8 mouse cellular contexts compared by ENCODE assay signal in genomic region chr14:54572790-54573736, GRCm38 (mm10). TPM values are rescaled to one million over a fixed set of nuclear protein-coding genes. Genes with fewer than 3 reads are reported as not detected.
DNase-seq lines count a peak whose midpoint lies in the region; ATAC-seq and TF ChIP-seq lines count a peak whose summit lies in the region.

No protein-coding gene starts in this region.

- H3K4me3 ChIP-seq in heart, postnatal 0 days (ENCODE audit: low read depth, low read length), result peak overlapping the region; percentile 8
- peak overlapping the region; percentile 81 for H3K4me3 ChIP-seq in limb, embryonic 11.5 days (ENCODE audit: low read depth, low read length)
- H3K4me3 ChIP-seq in midbrain, embryonic 15.5 days, result 0 out of 2 replicates have a peak overlapping the region, but pooled peaks have one; percentile 1

- peak; percentile 53 for ATAC-seq in heart, postnatal 0 days (ENCODE audit: insufficient read depth, low read depth)
- ATAC-seq in limb, embryonic 11.5 days (ENCODE audit: insufficient number of reproducible peaks, low FRiP score, low TSS enrichment, low read depth), result no peak
- peak; percentile 21; the same call in 1 of the 2 replicates for ATAC-seq in midbrain, embryonic 15.5 days (replicated peaks)

- TF ChIP-seq CTCF in heart, postnatal 0 days (IDR thresholded peaks at IDR 0.05; ENCODE audit: low read depth), result no peak

- peak overlapping the region; percentile 90 for H3K27ac ChIP-seq in heart, postnatal 0 days (ENCODE audit: low read depth)
- 0 out of 2 replicates have a peak overlapping the region, but pooled peaks have one; percentile 30 for H3K27ac ChIP-seq in limb, embryonic 11.5 days (replicated peaks; ENCODE audit: low read depth, low read length)
- no peak overlapping the region for H3K27ac ChIP-seq in midbrain, embryonic 15.5 days

- peak overlapping the region; percentile 88 for H3K4me2 ChIP-seq in heart, postnatal 0 days (ENCODE audit: low read depth, low read length)
- H3K4me2 ChIP-seq in limb, embryonic 11.5 days (ENCODE audit: low read depth, severe bottlenecking), result peak overlapping the region; percentile 90
- peak overlapping the region; percentile 93 for H3K4me2 ChIP-seq in midbrain, embryonic 15.5 days

- H3K4me1 ChIP-seq in heart, postnatal 0 days (ENCODE audit: control insufficient read depth, insufficient read depth), result peaks cover 36% of the 10 kb centered on the region
- peaks cover 31% of the 10 kb centered on the region for H3K4me1 ChIP-seq in limb, embryonic 11.5 days (ENCODE audit: control insufficient read depth, insufficient read depth, low read length)
- peaks cover 41% of the 10 kb centered on the region for H3K4me1 ChIP-seq in midbrain, embryonic 15.5 days

- no peaks in the 10 kb centered on the region for H3K27me3 ChIP-seq in heart, postnatal 0 days (ENCODE audit: control insufficient read depth, insufficient read depth, low read length)
- no peaks in the 10 kb centered on the region for H3K27me3 ChIP-seq in limb, embryonic 11.5 days (ENCODE audit: control insufficient read depth, insufficient read depth, low read length)
- H3K27me3 ChIP-seq in midbrain, embryonic 15.5 days (replicated peaks), result peaks cover 25% of the 10 kb centered on the region

- WGBS in heart, postnatal 0 days, result 9% methylated on average over 13 of the region's 14 CpGs
- 28% methylated on average over 14 of the region's 14 CpGs for WGBS in limb, embryonic 11.5 days
- WGBS in midbrain, embryonic 15.5 days, result 4% methylated on average over 14 of the region's 14 CpGs

- DNase-seq in A20 (ENCODE audit: low read depth, low spot score), result peak; percentile 57
- peak; percentile 74 to 78 for DNase-seq in adrenal gland, postnatal 36 days
- peak; percentile 83 for DNase-seq in heart, postnatal 0 days (ENCODE audit: low spot score)
- peak; percentile 57 for DNase-seq in limb, embryonic 11.5 days (ENCODE audit: low spot score)
- no peak for DNase-seq in layer of hippocampus, adult 11-12 months (ENCODE audit: low spot score)
- DNase-seq in right cerebral cortex, adult 18-20 months, result no peak
- no peak for DNase-seq in thymus, postnatal 36 days

- no peak for TF ChIP-seq EP300 in heart, postnatal 0 days (IDR thresholded peaks at IDR 0.05; ENCODE audit: low read depth)

- H3K9ac ChIP-seq in heart, postnatal 0 days (replicated peaks; ENCODE audit: low read depth, low read length), result peak overlapping the region; percentile 50
- peak overlapping the region; percentile 41; the same call in 1 of the 2 replicates for H3K9ac ChIP-seq in limb, embryonic 11.5 days (ENCODE audit: low read length)
- no peak overlapping the region for H3K9ac ChIP-seq in midbrain, embryonic 15.5 days

- peaks cover 31% of the 10 kb centered on the region for H3K36me3 ChIP-seq in heart, postnatal 0 days (replicated peaks; ENCODE audit: control insufficient read depth, insufficient read depth, low read length)
- peaks cover 20% of the 10 kb centered on the region for H3K36me3 ChIP-seq in limb, embryonic 11.5 days (ENCODE audit: control insufficient read depth, insufficient read depth, low read length)
- no peaks in the 10 kb centered on the region for H3K36me3 ChIP-seq in midbrain, embryonic 15.5 days (replicated peaks)

- H3K9me3 ChIP-seq in heart, postnatal 0 days (replicated peaks; ENCODE audit: control insufficient read depth, low read length), result no peaks in the 10 kb centered on the region
- H3K9me3 ChIP-seq in limb, embryonic 11.5 days (ENCODE audit: control insufficient read depth, low read length), result no peaks in the 10 kb centered on the region
- H3K9me3 ChIP-seq in midbrain, embryonic 15.5 days, result no peaks in the 10 kb centered on the region

RNA-seq across cellular contexts. Expression of gene Ajuba, which starts 4.3 kb away (rescaled TPM):
- total RNA-seq in adrenal gland, postnatal 36 days (2021), result 10 to 100 TPM; 17.5 to 24.8 TPM
- 24.8 and 32.5 TPM in 2 replicates for total RNA-seq in heart, postnatal 0 days (2014; rRNA removed; ENCODE audit: low replicate concordance)
- 9.9 and 11.3 TPM in 2 replicates for polyA plus RNA-seq in heart, postnatal 0 days (2015; fragmentation: Nextera tagmentation; extraction: Ambion mirVana)
- polyA plus RNA-seq in limb, embryonic 11.5 days (2014; fragmentation: Nextera tagmentation; extraction: Ambion mirVana), result 38.5 and 41.8 TPM in 2 replicates
- polyA plus RNA-seq in midbrain, embryonic 15.5 days (2015; fragmentation: Nextera tagmentation; extraction: Ambion mirVana), result 8.7 and 11.2 TPM in 2 replicates

RNA-seq across cellular contexts. Expression of gene Haus4, which starts 18.6 kb away (rescaled TPM):
- 10 to 100 TPM; 22.5 to 27.0 TPM for total RNA-seq in adrenal gland, postnatal 36 days (2021)
- 84.6 and 109 TPM in 2 replicates for total RNA-seq in heart, postnatal 0 days (2014; rRNA removed; ENCODE audit: low replicate concordance)
- 26.3 and 27.0 TPM in 2 replicates for polyA plus RNA-seq in heart, postnatal 0 days (2015; fragmentation: Nextera tagmentation; extraction: Ambion mirVana)
- polyA plus RNA-seq in limb, embryonic 11.5 days (2014; fragmentation: Nextera tagmentation; extraction: Ambion mirVana), result 52.4 and 53.1 TPM in 2 replicates
- polyA plus RNA-seq in midbrain, embryonic 15.5 days (2015; fragmentation: Nextera tagmentation; extraction: Ambion mirVana), result 14.2 and 14.8 TPM in 2 replicates

RNA-seq across cellular contexts. Expression of gene 4931414P19Rik, which starts 32.7 kb away (rescaled TPM):
- 1 to 10 TPM; 4.3 to 6.0 TPM for total RNA-seq in adrenal gland, postnatal 36 days (2021)
- total RNA-seq in heart, postnatal 0 days (2014; rRNA removed; ENCODE audit: low replicate concordance), result 5.3 and 12.4 TPM in 2 replicates
- 3.3 and 4.0 TPM in 2 replicates for polyA plus RNA-seq in heart, postnatal 0 days (2015; fragmentation: Nextera tagmentation; extraction: Ambion mirVana)
- polyA plus RNA-seq in limb, embryonic 11.5 days (2014; fragmentation: Nextera tagmentation; extraction: Ambion mirVana), result 6.8 and 7.8 TPM in 2 replicates
- polyA plus RNA-seq in midbrain, embryonic 15.5 days (2015; fragmentation: Nextera tagmentation; extraction: Ambion mirVana), result 6.7 and 9.0 TPM in 2 replicates

RNA-seq across cellular contexts. Expression of gene Psmb5, which starts 44.8 kb away (rescaled TPM):
- 100 to 1,000 TPM; 347 to 407 TPM for total RNA-seq in adrenal gland, postnatal 36 days (2021)
- 207 TPM in 2 replicates for total RNA-seq in heart, postnatal 0 days (2014; rRNA removed; ENCODE audit: low replicate concordance)
- 342 and 350 TPM in 2 replicates for polyA plus RNA-seq in heart, postnatal 0 days (2015; fragmentation: Nextera tagmentation; extraction: Ambion mirVana)
- 474 and 488 TPM in 2 replicates for polyA plus RNA-seq in limb, embryonic 11.5 days (2014; fragmentation: Nextera tagmentation; extraction: Ambion mirVana)
- polyA plus RNA-seq in midbrain, embryonic 15.5 days (2015; fragmentation: Nextera tagmentation; extraction: Ambion mirVana), result 445 and 463 TPM in 2 replicates

RNA-seq across cellular contexts. Expression of gene Psmb11, which starts 48.2 kb away (rescaled TPM):
- not detected for total RNA-seq in adrenal gland, postnatal 36 days (2021)
- total RNA-seq in heart, postnatal 0 days (2014; rRNA removed; ENCODE audit: low replicate concordance), result not detected in 2 replicates
- not detected in 2 replicates for polyA plus RNA-seq in heart, postnatal 0 days (2015; fragmentation: Nextera tagmentation; extraction: Ambion mirVana)
- polyA plus RNA-seq in limb, embryonic 11.5 days (2014; fragmentation: Nextera tagmentation; extraction: Ambion mirVana), result 0.20 TPM in 1 of 2 replicates, not detected in the other
- polyA plus RNA-seq in midbrain, embryonic 15.5 days (2015; fragmentation: Nextera tagmentation; extraction: Ambion mirVana), result not detected in 2 replicates

Comparison
In these comparisons a context has a peak if more than half of its experiments do, and no peak if none do; other contexts are left out.
1. DNase-seq: peak in A20 (single experiment), adrenal gland, postnatal 36 days (2 of 2), heart, postnatal 0 days (single experiment) and limb, embryonic 11.5 days (single experiment); none in layer of hippocampus, adult 11-12 months (single experiment), right cerebral cortex, adult 18-20 months (single experiment) and thymus, postnatal 36 days (0 of 2).
2. H3K4me3 ChIP-seq: peak in every context shown above with its lines; median percentile 81 in limb, embryonic 11.5 days; 8 in heart, postnatal 0 days; 1 in midbrain, embryonic 15.5 days.
3. Peak in every context shown above with its lines, with median percentiles within 50 percentile points of each other: H3K4me2 ChIP-seq.